Mouse (Mus musculus) midbrain, embryonic 15.5 days (tissue): ENCODE measurements at regions not wholly inside any gene's neighbourhood (a gene's known extent, or its start where the extent isn't known, plus 50 kb on each side); places are given as distances from the start of the nearest gene placed in this dataset.

Source experiments
- ATAC-seq: fragments of 200-750 bp; cut with Nextera tagmentation; replicated peaks from 2 replicates; pipeline ENCODE4 v1.8.0; 2017; ENCODE audit warnings: moderate TSS enrichment
- H3K27ac ChIP-seq: fragments of 300-500 bp; sonication (generic); 2 replicates; pipeline ENCODE4 v1.5.1; 2015; ENCODE audit warnings: mild to moderate bottlenecking, inconsistent platforms
- H3K27me3 ChIP-seq: fragments of 300-500 bp; sonication (generic); replicated peaks from 2 replicates; pipeline ENCODE4 v1.6.1; 2015; ENCODE audit warnings: inconsistent platforms
- H3K36me3 ChIP-seq: fragments of 300-500 bp; sonication (generic); replicated peaks from 2 replicates; pipeline ENCODE4 v1.6.1; 2015; ENCODE audit warnings: inconsistent platforms
- H3K4me1 ChIP-seq: fragments of 300-500 bp; sonication (generic); 2 replicates; pipeline ENCODE4 v1.6.1; 2015; ENCODE audit warnings: inconsistent platforms
- H3K4me2 ChIP-seq: fragments of 300-500 bp; sonication (generic); 2 replicates; pipeline ENCODE4 v1.6.1; 2015; ENCODE audit warnings: inconsistent platforms, mild to moderate bottlenecking, moderate library complexity
- H3K4me3 ChIP-seq: fragments of 300-500 bp; sonication (generic); 2 replicates; pipeline ENCODE4 v1.5.1; 2015; ENCODE audit warnings: mild to moderate bottlenecking, inconsistent platforms
- H3K9ac ChIP-seq: fragments of 300-500 bp; sonication (generic); 2 replicates; pipeline ENCODE4 v1.6.1; 2015; ENCODE audit warnings: mild to moderate bottlenecking, inconsistent platforms
- H3K9me3 ChIP-seq: fragments of 300-500 bp; sonication (generic); 2 replicates; pipeline ENCODE4 v1.6.1; 2016; ENCODE audit warnings: inconsistent platforms
- WGBS: fragments of 180-500 bp; shearing (Covaris S2); methylation state at CpG from one replicate; pipeline ENCODE4 v1.1.7; 2015; ENCODE audit warnings: mixed read lengths; 5-methylcytosine and 5-hydroxymethylcytosine counted together

DNA sequence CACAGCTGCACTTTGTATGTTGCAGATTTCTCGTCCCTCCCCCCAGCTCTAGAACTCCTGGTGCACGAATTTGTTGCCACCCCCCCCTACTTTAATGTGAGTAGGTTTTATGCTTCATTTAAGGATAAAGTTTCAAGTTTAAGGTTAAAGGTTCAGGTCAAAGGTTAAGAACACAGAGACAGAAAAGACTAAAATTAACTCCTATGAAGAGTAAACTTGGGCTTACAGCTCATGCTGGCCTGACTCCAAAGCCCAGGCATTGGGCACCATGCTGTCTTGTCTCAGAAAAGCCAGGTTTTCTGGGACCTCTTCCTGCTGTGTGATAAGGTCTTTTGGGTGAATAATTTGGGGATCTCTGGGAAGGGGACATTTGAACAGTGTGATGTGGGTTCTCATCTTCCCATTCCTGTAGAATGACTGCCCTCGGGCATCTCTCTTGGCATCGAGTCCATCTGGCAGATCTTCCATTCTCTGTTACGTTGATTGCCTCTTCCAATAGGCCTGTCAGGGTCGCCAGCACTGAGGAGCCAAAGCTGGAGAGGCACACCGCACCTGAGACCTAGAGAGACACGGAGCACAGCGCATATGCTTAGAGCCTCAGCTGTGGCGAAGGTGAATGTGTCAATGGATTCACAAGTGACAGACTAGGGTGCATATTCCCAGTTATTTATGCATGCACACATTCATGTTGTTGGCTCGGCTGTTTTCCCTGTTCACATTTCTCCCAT lies 466.1 kb downstream of the Cd83 start:
- H3K27ac ChIP-seq: no peak overlapping the region
- no peak for ATAC-seq
- H3K4me1 ChIP-seq: peaks cover 10% of the 10 kb centered on the region
- H3K36me3 ChIP-seq: no peaks in the 10 kb centered on the region
- no peaks in the 10 kb centered on the region for H3K9me3 ChIP-seq
- H3K9ac ChIP-seq: no peak overlapping the region
- no peaks in the 10 kb centered on the region for H3K27me3 ChIP-seq
- no peak overlapping the region for H3K4me3 ChIP-seq
- no peak overlapping the region for H3K4me2 ChIP-seq
- 77% methylated on average over 11 of the region's 11 CpGs for WGBS

DNA sequence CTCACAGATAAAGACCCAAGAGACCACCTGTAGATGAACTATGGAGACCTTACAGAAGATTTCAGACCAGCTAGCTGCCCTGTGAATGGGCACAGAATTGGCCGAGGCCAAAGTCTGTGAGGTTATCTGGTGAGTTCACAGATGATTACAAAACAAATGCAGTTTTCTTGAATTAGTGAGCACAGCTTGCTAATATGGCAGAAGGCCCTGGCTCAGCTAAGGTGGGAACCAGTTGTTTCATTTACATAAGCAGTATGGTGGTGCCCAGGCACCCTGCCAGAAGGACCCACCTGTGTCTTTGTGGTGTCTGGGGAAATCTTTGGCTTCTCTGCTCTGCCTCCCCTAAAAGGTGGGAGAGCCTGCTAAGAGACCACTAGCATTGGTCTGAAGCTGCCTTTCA lies 466.9 kb downstream of the Cd83 start:
- 92% methylated on average over 1 of the region's 1 CpGs for WGBS
- no peak overlapping the region for H3K4me2 ChIP-seq
- H3K9me3 ChIP-seq: no peaks in the 10 kb centered on the region
- H3K36me3 ChIP-seq: no peaks in the 10 kb centered on the region
- H3K27ac ChIP-seq: no peak overlapping the region
- H3K4me3 ChIP-seq: no peak overlapping the region
- H3K9ac ChIP-seq: no peak overlapping the region
- no peaks in the 10 kb centered on the region for H3K27me3 ChIP-seq
- ATAC-seq: no peak
- peaks cover 10% of the 10 kb centered on the region for H3K4me1 ChIP-seq

- peaks cover 10% of the 10 kb centered on the region for H3K4me1 ChIP-seq
- ATAC-seq: no peak
These were observed 467.9 kb downstream of the Cd83 start for GRCm38 (mm10) chr13:44252496-44252895.

GRCm38 (mm10) chr13:44258422-44258821 lies 470.9 kb upstream of the Jarid2 start:
- Histone ChIP-seq H3K9ac (no peak overlapping the region), H3K4me3 (no peak overlapping the region), H3K4me2 (no peak overlapping the region), H3K27me3 (no peaks in the 10 kb centered on the region), H3K9me3 (no peaks in the 10 kb centered on the region), H3K36me3 (no peaks in the 10 kb centered on the region), H3K4me1 (no peaks in the 10 kb centered on the region), H3K27ac (no peak overlapping the region)
- ATAC-seq: no peak
- 94% methylated on average over 10 of the region's 10 CpGs for WGBS

More at GRCm38 (mm10) chr13:44252496-44252895, 467.9 kb downstream of the Cd83 start:
- Histone ChIP-seq H3K9ac (no peak overlapping the region), H3K4me3 (no peak overlapping the region), H3K4me2 (no peak overlapping the region), H3K27me3 (no peaks in the 10 kb centered on the region), H3K36me3 (no peaks in the 10 kb centered on the region), H3K27ac (no peak overlapping the region), H3K9me3 (no peaks in the 10 kb centered on the region)
- WGBS: 84% methylated on average over 3 of the region's 3 CpGs

GRCm38 (mm10) chr13:44260039-44260438 lies 469.2 kb upstream of the Jarid2 start:
- no peaks in the 10 kb centered on the region for H3K4me1 ChIP-seq
- no peaks in the 10 kb centered on the region for H3K9me3 ChIP-seq
- no peak overlapping the region for H3K9ac ChIP-seq
- WGBS: 85% methylated on average over 6 of the region's 6 CpGs
- H3K4me3 ChIP-seq: no peak overlapping the region
- no peaks in the 10 kb centered on the region for H3K27me3 ChIP-seq
- no peak for ATAC-seq
- no peaks in the 10 kb centered on the region for H3K36me3 ChIP-seq
- no peak overlapping the region for H3K4me2 ChIP-seq
- no peak overlapping the region for H3K27ac ChIP-seq

DNA sequence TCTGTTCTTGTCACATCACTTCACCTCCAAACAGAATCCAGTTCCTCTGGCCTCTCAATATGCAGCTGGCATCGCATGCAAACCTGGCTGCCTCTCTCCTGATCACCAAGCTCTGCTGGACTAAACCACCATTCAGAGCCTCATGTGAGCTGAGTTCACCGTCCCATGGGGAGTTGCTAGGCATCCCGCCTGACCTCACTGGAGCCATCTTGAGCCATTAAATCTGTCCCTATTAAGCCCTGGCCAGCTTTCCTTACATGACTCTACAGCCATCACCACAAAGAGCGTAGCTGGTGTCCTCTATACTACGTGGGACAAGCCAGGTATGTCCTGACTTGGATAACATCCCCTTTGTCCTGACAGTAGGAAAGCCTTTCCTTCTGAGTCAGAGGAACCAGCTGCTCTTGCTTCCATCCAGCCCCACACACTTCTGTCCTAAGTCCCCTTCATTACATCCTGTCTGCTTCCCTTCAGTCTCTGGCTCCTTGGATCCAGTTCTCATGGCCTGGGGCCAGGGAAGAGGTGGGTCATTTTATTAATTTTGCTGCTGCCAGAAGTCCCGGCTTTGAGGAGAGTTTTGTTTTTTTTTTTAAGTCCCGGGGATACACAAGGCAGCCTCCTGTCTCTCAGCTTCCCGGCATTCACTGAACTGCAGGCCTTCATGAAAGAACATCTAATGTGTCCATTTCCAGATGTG lies 468.5 kb upstream of the Jarid2 start:
- no peaks in the 10 kb centered on the region for H3K36me3 ChIP-seq
- no peak overlapping the region for H3K4me3 ChIP-seq
- no peak overlapping the region for H3K27ac ChIP-seq
- no peaks in the 10 kb centered on the region for H3K4me1 ChIP-seq
- H3K9ac ChIP-seq: no peak overlapping the region
- H3K4me2 ChIP-seq: no peak overlapping the region
- no peaks in the 10 kb centered on the region for H3K9me3 ChIP-seq
- ATAC-seq: no peak
- no peaks in the 10 kb centered on the region for H3K27me3 ChIP-seq
- WGBS: 86% methylated on average over 8 of the region's 8 CpGs

- H3K9ac ChIP-seq: no peak overlapping the region
- H3K4me2 ChIP-seq: no peak overlapping the region
- WGBS: 81% methylated on average over 16 of the region's 16 CpGs
- H3K36me3 ChIP-seq: no peaks in the 10 kb centered on the region
- ATAC-seq: no peak
- H3K4me1 ChIP-seq: no peaks in the 10 kb centered on the region
- H3K27ac ChIP-seq: no peak overlapping the region
- H3K4me3 ChIP-seq: no peak overlapping the region
- H3K9me3 ChIP-seq: no peaks in the 10 kb centered on the region
- no peaks in the 10 kb centered on the region for H3K27me3 ChIP-seq
These were observed 456.3 kb upstream of the Jarid2 start for GRCm38 (mm10) chr13:44272746-44273524.

- no peak overlapping the region for H3K4me3 ChIP-seq
- no peak overlapping the region for H3K27ac ChIP-seq
- no peak for ATAC-seq
- H3K27me3 ChIP-seq: no peaks in the 10 kb centered on the region
- H3K4me1 ChIP-seq: no peaks in the 10 kb centered on the region; the same call in 1 of the 2 replicates
- H3K9ac ChIP-seq: no peak overlapping the region
- 83% methylated on average over 3 of the region's 3 CpGs for WGBS
- no peak overlapping the region for H3K4me2 ChIP-seq
- no peaks in the 10 kb centered on the region for H3K36me3 ChIP-seq
- no peaks in the 10 kb centered on the region for H3K9me3 ChIP-seq
These were observed 451.3 kb upstream of the Jarid2 start for GRCm38 (mm10) chr13:44277952-44278351.

DNA sequence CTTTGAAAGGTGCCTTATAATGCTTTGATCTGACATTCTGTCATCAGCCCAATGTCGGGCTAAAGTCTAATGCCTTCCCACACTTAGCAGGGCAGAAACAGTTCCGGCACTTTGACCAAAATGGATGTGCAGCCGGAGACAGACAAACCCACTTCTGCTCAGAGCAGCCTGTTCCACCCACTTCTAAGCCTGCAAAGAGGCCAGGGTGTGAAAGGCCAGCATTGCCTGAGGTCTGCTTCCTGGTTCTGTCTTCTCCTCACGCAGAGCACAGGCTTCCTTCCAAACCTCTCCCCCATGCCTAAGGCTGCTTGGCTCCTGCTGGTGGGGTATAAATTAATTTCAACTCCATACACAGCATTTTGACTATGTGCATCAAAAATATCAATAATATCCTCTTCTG lies 450.2 kb upstream of the Jarid2 start:
- no peaks in the 10 kb centered on the region; the same call in 1 of the 2 replicates for H3K4me1 ChIP-seq
- WGBS: 48% methylated on average over 4 of the region's 4 CpGs
- H3K27me3 ChIP-seq: no peaks in the 10 kb centered on the region
- no peak overlapping the region for H3K4me3 ChIP-seq
- no peaks in the 10 kb centered on the region for H3K9me3 ChIP-seq
- H3K36me3 ChIP-seq: no peaks in the 10 kb centered on the region
- H3K9ac ChIP-seq: no peak overlapping the region
- no peak for ATAC-seq
- H3K27ac ChIP-seq: no peak overlapping the region
- H3K4me2 ChIP-seq: no peak overlapping the region

GRCm38 (mm10) chr13:44280296-44280695 lies 449.0 kb upstream of the Jarid2 start:
- Histone ChIP-seq H3K9ac (no peak overlapping the region), H3K27ac (no peak overlapping the region), H3K4me3 (no peak overlapping the region), H3K9me3 (no peaks in the 10 kb centered on the region), H3K4me1 (no peaks in the 10 kb centered on the region; the same call in 1 of the 2 replicates), H3K4me2 (no peak overlapping the region), H3K36me3 (no peaks in the 10 kb centered on the region), H3K27me3 (no peaks in the 10 kb centered on the region)
- ATAC-seq: no peak
- 95% methylated on average over 8 of the region's 8 CpGs for WGBS

DNA sequence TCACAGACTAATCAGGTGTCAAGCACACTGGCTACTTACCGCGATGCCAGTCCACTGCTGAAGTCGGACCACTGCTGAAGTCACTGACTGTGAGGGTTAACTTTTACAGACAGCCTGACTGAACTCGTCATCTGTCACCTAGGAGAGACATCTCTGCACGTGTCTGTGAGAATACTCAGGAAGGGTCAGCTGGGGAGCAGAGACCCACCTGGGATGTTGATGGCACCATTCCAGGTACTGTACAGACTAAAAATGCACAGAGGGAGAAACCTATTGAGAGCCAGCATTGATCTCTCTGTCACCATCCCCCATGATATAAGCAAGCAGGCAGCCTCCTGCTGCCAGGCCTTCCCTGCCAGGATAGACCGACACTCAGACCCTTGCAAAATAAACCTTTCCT lies 447.5 kb upstream of the Jarid2 start:
- H3K36me3 ChIP-seq: no peaks in the 10 kb centered on the region
- no peak for ATAC-seq
- H3K9ac ChIP-seq: no peak overlapping the region
- H3K4me1 ChIP-seq: no peaks in the 10 kb centered on the region; the same call in 1 of the 2 replicates
- no peak overlapping the region for H3K27ac ChIP-seq
- 55% methylated on average over 6 of the region's 6 CpGs for WGBS
- no peak overlapping the region for H3K4me2 ChIP-seq
- H3K27me3 ChIP-seq: no peaks in the 10 kb centered on the region
- no peak overlapping the region for H3K4me3 ChIP-seq
- H3K9me3 ChIP-seq: no peaks in the 10 kb centered on the region

DNA sequence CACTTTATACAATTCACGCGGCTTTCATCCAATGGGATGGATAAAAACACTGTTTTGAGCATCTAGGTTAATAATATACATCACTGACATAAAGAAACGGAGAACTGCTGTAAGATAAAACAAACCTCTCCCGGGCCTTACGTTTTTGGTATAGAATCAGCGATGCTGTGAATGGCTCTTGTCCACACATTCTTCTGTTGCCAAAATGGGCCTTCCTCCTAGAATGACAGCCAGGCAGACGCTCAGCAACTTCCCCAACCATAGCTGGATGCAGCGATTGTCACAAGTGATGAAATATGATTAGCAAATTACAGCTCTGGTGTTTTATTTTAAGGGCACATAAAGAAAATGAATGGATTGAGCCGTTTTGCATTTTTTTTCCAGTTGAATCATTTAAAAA lies 447.0 kb upstream of the Jarid2 start:
- ATAC-seq: no peak
- WGBS: 79% methylated on average over 9 of the region's 9 CpGs
- no peaks in the 10 kb centered on the region for H3K27me3 ChIP-seq
- no peak overlapping the region for H3K27ac ChIP-seq
- H3K9ac ChIP-seq: no peak overlapping the region
- no peaks in the 10 kb centered on the region for H3K9me3 ChIP-seq
- H3K4me3 ChIP-seq: no peak overlapping the region
- H3K36me3 ChIP-seq: no peaks in the 10 kb centered on the region
- H3K4me1 ChIP-seq: no peaks in the 10 kb centered on the region; the same call in 1 of the 2 replicates
- no peak overlapping the region for H3K4me2 ChIP-seq
